Mouse (Mus musculus): Measurements from ENCODE around the gene Slc15a3. TPM values are rescaled to one million over a fixed set of nuclear protein-coding genes. Genes with fewer than 3 reads are reported as not detected.

The Slc15a3 gene
- polyA plus RNA-seq (2014; fragmentation: Nextera tagmentation; extraction: Ambion mirVana) = 0.39 and 0.53 TPM in 2 replicates

DNA sequence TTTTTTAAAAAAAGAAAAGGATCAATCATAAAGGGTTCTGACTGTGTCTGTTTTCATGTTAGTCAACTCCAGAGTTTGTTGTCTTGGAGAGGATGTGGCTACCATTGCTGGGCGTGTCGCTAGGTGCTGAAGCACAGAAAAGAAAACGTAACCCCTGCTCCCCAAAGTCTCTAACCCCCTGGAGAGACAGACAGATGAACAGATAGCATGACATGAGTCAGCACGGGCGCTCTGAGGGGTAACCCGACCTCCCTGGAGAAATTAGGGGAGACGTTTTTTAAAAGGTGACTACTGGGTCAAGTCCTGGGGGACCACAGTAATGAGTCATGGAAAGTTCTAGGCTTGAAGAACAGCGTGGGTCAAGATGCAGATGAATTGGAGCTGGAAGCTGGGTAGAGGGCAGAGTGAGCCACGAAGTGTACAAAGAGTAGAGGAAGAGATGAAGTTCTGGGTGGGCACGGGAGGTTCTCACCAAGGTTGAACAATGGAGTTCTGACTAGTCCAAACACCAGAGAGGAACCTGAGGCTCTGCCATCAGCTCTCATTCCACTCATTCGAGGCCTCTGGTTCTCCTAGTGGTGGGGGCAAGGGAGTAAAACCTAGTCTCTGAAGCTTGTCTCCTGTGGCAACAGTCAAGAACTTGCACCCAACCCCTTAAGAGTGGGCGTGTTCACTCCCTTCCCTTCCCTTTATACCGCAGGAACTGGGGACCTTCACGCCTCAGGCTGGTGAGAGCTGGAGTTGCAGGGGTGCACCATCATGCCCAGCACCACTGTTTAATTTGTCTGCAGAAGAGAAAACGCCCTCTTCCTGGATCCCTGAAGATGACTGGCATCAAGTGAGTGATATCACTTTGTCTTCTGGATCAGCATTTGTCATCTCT lies at the start of gene Slc15a3:
Gene Slc15a3 (plus strand): TSS at position 718 of the 883 bp plus-strand sequence.
- WGBS = 78% methylated on average over 15 of the region's 15 CpGs
- no peak within 1 kb of the TSS for H3K4me2 ChIP-seq (ENCODE audit: low read length)

DNA sequence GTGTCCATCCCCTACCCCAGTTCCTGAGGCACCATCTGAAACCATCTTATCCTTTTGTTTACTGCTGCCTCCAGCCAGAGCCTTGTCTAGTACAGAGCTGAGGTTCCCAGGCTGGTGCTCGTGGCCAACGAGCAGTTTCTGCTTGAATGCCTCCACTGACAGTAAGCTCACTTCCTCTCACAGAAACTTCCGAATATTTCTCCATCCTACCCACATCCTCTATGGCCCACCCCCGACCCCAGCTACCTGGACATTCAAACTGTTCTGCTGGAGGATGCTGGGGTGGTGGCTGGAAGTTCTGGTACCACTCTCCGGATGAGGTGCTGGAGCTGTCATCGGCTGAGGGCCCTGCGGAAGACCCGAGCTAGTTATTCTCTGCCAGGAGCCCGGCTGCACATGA lies 49.2 kb upstream of the Slc15a3 start:
- Histone ChIP-seq H3K9me3 (ENCODE audit: control insufficient read depth, low read length) (no peaks in the 10 kb centered on the region), H3K27me3 (replicated peaks; ENCODE audit: control insufficient read depth, insufficient read depth, low read length) (no peaks in the 10 kb centered on the region), H3K4me2 (ENCODE audit: low read length) (no peak overlapping the region), H3K36me3 (ENCODE audit: control insufficient read depth, insufficient read depth, low read length) (no peaks in the 10 kb centered on the region), H3K9ac (ENCODE audit: low read length) (no peak overlapping the region), H3K4me1 (replicated peaks; ENCODE audit: control insufficient read depth, insufficient read depth, low read length) (no peaks in the 10 kb centered on the region), H3K27ac (ENCODE audit: low read depth) (no peak overlapping the region), H3K4me3 (ENCODE audit: low read depth, low read length) (no peak overlapping the region)
- DNase-seq (ENCODE audit: low spot score) (no peak), ATAC-seq (replicated peaks; ENCODE audit: low FRiP score, low TSS enrichment, low read depth) (no peak)
- 75% methylated on average over 9 of the region's 9 CpGs for WGBS

More for the DNA sequence above, at the start of gene Slc15a3:
- Histone ChIP-seq H3K4me3 (ENCODE audit: low read depth, low read length) (no peak within 1 kb of the TSS), H3K9me3 (ENCODE audit: control insufficient read depth, low read length) (no peaks in the 10 kb centered on the region), H3K4me1 (replicated peaks; ENCODE audit: control insufficient read depth, insufficient read depth, low read length) (no peaks in the 10 kb centered on the region), H3K9ac (ENCODE audit: low read length) (no peak within 1 kb of the TSS), H3K36me3 (ENCODE audit: control insufficient read depth, insufficient read depth, low read length) (no peaks in the 10 kb centered on the region), H3K27ac (ENCODE audit: low read depth) (no peak within 1 kb of the TSS), H3K27me3 (replicated peaks; ENCODE audit: control insufficient read depth, insufficient read depth, low read length) (no peaks in the 10 kb centered on the region)
- DNase-seq (ENCODE audit: low spot score) = no peak
- ATAC-seq (replicated peaks; ENCODE audit: low FRiP score, low TSS enrichment, low read depth) = no peak

DNA sequence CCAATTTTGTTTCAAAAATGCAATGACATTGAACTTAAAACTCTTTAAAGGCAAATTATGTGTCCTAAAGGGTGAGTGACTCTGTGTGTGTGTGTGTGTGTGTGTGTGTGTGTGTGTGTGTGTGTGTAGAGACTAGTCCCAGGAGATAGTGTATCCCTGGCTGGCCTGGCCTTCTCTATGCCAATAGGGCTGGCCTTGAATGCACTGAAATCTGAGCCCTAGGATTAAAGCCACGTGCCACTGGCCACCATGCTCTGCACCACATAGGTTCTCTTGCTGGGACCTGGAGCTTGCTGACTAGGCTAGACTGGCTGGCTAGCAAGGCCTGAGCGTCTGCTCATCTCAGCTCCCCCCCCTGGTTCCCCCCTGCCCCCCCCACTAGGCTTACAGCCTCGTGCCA lies 46.5 kb upstream of the Slc15a3 start:
- no peak for DNase-seq (ENCODE audit: low spot score)
- H3K27me3 ChIP-seq (replicated peaks; ENCODE audit: control insufficient read depth, insufficient read depth, low read length) = no peaks in the 10 kb centered on the region
- H3K9ac ChIP-seq (ENCODE audit: low read length) = no peak overlapping the region
- H3K4me2 ChIP-seq (ENCODE audit: low read length) = no peak overlapping the region
- ATAC-seq (replicated peaks; ENCODE audit: low FRiP score, low TSS enrichment, low read depth) = no peak
- H3K9me3 ChIP-seq (ENCODE audit: control insufficient read depth, low read length) = no peaks in the 10 kb centered on the region
- no peaks in the 10 kb centered on the region for H3K36me3 ChIP-seq (ENCODE audit: control insufficient read depth, insufficient read depth, low read length)
- H3K27ac ChIP-seq (ENCODE audit: low read depth) = no peak overlapping the region
- H3K4me3 ChIP-seq (ENCODE audit: low read depth, low read length) = no peak overlapping the region
- 42% methylated on average over 3 of the region's 3 CpGs for WGBS
- no peaks in the 10 kb centered on the region for H3K4me1 ChIP-seq (replicated peaks; ENCODE audit: control insufficient read depth, insufficient read depth, low read length)

DNA sequence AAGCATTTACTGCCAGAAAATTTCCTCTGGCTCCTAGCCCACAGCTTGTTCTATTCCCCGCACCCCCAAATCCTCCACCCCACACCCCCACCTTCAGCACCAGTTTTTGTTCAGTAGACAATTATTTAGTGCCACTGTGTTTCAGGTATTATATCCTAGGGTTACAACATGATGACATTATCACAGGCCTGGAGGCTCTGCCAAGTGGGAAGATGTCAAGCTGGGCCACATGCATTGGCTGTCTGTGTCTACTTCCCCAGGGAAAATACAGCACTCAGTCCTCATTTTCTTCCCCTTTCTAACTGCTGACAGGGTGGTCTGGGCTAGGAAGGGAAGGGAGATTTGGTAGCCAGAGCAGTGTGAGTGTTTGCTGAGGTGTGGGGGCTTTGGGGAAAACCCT lies 44.6 kb upstream of the Slc15a3 start:
- Histone ChIP-seq H3K9ac (ENCODE audit: low read length) (no peak overlapping the region), H3K27ac (ENCODE audit: low read depth) (no peak overlapping the region), H3K4me1 (replicated peaks; ENCODE audit: control insufficient read depth, insufficient read depth, low read length) (no peaks in the 10 kb centered on the region), H3K36me3 (ENCODE audit: control insufficient read depth, insufficient read depth, low read length) (no peaks in the 10 kb centered on the region), H3K4me3 (ENCODE audit: low read depth, low read length) (no peak overlapping the region), H3K4me2 (ENCODE audit: low read length) (no peak overlapping the region), H3K27me3 (replicated peaks; ENCODE audit: control insufficient read depth, insufficient read depth, low read length) (no peaks in the 10 kb centered on the region), H3K9me3 (ENCODE audit: control insufficient read depth, low read length) (no peaks in the 10 kb centered on the region)
- ATAC-seq (replicated peaks; ENCODE audit: low FRiP score, low TSS enrichment, low read depth) = no peak
- WGBS = 94% methylated on average over 1 of the region's 1 CpGs
- no peak for DNase-seq (ENCODE audit: low spot score)

DNA sequence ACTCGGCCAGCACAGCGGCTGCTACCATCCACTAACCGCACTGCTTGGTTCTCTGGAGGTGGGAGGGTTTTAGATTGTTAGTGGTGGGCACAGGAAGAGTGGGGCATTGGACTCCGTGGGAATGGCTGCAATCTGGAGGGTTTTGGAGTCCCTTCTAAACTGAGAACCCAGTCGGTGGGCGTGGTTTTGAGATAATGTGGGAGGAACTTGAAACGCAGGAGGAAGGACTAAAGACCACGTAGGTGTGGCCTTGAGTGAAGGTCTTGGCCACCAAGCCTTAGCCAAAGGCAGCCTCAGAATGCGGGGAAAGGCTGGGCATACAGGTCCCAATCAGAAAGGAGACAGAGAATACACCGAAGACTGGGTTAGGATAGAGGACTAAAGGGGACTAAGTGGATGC lies 41.0 kb upstream of the Slc15a3 start:
- Histone ChIP-seq H3K4me1 (replicated peaks; ENCODE audit: control insufficient read depth, insufficient read depth, low read length) (no peaks in the 10 kb centered on the region), H3K27ac (ENCODE audit: low read depth) (no peak overlapping the region), H3K9ac (ENCODE audit: low read length) (no peak overlapping the region), H3K27me3 (replicated peaks; ENCODE audit: control insufficient read depth, insufficient read depth, low read length) (no peaks in the 10 kb centered on the region), H3K36me3 (ENCODE audit: control insufficient read depth, insufficient read depth, low read length) (no peaks in the 10 kb centered on the region), H3K4me2 (ENCODE audit: low read length) (no peak overlapping the region), H3K9me3 (ENCODE audit: control insufficient read depth, low read length) (no peaks in the 10 kb centered on the region), H3K4me3 (ENCODE audit: low read depth, low read length) (no peak overlapping the region)
- 66% methylated on average over 10 of the region's 10 CpGs for WGBS
- DNase-seq (ENCODE audit: low spot score) (no peak), ATAC-seq (replicated peaks; ENCODE audit: low FRiP score, low TSS enrichment, low read depth) (no peak)

DNA sequence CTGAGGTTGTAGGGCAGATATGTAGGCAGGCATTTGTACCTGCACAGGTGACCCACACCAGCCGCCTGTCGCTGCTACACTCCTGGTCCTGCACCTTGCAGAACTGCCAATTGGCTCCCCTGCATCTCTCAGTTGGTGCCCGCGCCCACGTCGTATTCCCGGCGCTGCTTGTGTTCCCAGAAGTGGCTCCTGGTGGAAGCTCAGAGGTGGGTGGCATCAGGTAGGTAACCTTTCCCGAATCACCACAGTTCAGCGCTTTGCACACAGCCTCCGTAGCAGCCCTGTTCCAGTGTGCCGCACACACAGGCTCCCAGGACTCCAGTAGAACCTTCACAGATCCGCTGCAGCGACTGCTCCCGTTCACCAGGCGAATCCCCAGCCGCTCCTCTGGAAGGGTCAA lies 40.4 kb upstream of the Slc15a3 start:
- no peak for DNase-seq (ENCODE audit: low spot score)
- no peak overlapping the region for H3K4me2 ChIP-seq (ENCODE audit: low read length)
- 90% methylated on average over 17 of the region's 17 CpGs for WGBS
- H3K27me3 ChIP-seq (replicated peaks; ENCODE audit: control insufficient read depth, insufficient read depth, low read length) = no peaks in the 10 kb centered on the region
- H3K9me3 ChIP-seq (ENCODE audit: control insufficient read depth, low read length) = no peaks in the 10 kb centered on the region
- H3K36me3 ChIP-seq (ENCODE audit: control insufficient read depth, insufficient read depth, low read length) = no peaks in the 10 kb centered on the region
- H3K4me3 ChIP-seq (ENCODE audit: low read depth, low read length) = no peak overlapping the region
- no peak for ATAC-seq (replicated peaks; ENCODE audit: low FRiP score, low TSS enrichment, low read depth)
- no peak overlapping the region for H3K9ac ChIP-seq (ENCODE audit: low read length)
- no peak overlapping the region for H3K27ac ChIP-seq (ENCODE audit: low read depth)
- no peaks in the 10 kb centered on the region for H3K4me1 ChIP-seq (replicated peaks; ENCODE audit: control insufficient read depth, insufficient read depth, low read length)

DNA sequence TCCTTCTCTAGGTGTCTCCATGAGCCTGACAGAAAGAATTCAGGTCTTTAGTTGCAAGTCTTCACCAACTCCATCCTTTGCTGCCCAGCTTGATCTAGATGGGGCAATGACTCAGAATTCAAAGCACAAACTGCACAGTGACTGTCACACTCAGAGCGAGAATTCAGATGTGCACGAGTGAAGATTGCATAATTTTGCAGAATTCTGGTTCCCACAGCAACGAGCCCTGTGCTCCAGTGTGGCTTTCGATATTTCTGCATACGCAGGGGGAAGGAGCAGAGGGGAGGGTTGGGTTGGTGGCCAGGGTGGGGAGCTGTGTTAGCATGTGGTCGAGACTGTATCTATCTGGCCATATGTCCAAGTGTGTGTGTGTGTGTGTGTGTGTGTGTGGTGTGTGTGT lies 38.5 kb upstream of the Slc15a3 start:
- no peaks in the 10 kb centered on the region for H3K36me3 ChIP-seq (ENCODE audit: control insufficient read depth, insufficient read depth, low read length)
- DNase-seq (ENCODE audit: low spot score) (no peak), ATAC-seq (replicated peaks; ENCODE audit: low FRiP score, low TSS enrichment, low read depth) (no peak)

DNA sequence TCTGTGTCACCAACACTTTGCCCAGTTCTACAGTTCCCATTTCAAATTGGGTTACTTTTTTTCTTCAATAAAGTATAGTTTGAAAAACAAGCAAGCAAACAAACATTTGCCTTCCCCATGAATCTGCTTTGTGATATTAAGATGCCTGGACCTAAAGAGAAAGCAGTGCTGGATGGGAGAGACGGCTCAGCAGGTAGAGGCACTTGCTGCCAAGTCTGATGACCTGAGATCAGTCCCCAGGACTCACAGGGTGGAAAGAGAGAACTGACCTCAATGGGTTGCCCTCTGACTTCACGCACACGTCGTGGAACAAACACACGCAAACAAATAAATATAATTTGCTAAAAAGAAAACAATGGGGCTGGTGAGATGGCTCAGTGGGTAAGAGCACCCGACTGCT lies 37.6 kb upstream of the Slc15a3 start:
- DNase-seq (ENCODE audit: low spot score) (no peak), ATAC-seq (replicated peaks; ENCODE audit: low FRiP score, low TSS enrichment, low read depth) (no peak)
- Histone ChIP-seq H3K4me1 (replicated peaks; ENCODE audit: control insufficient read depth, insufficient read depth, low read length) (no peaks in the 10 kb centered on the region), H3K27ac (ENCODE audit: low read depth) (no peak overlapping the region), H3K4me2 (ENCODE audit: low read length) (no peak overlapping the region), H3K36me3 (ENCODE audit: control insufficient read depth, insufficient read depth, low read length) (no peaks in the 10 kb centered on the region), H3K9me3 (ENCODE audit: control insufficient read depth, low read length) (no peaks in the 10 kb centered on the region), H3K4me3 (ENCODE audit: low read depth, low read length) (no peak overlapping the region), H3K27me3 (replicated peaks; ENCODE audit: control insufficient read depth, insufficient read depth, low read length) (no peaks in the 10 kb centered on the region), H3K9ac (ENCODE audit: low read length) (no peak overlapping the region)
- 83% methylated on average over 6 of the region's 6 CpGs for WGBS

More for the DNA sequence above, 38.5 kb upstream of the Slc15a3 start:
- Histone ChIP-seq H3K9me3 (ENCODE audit: control insufficient read depth, low read length) (no peaks in the 10 kb centered on the region), H3K27ac (ENCODE audit: low read depth) (no peak overlapping the region), H3K4me3 (ENCODE audit: low read depth, low read length) (no peak overlapping the region), H3K27me3 (replicated peaks; ENCODE audit: control insufficient read depth, insufficient read depth, low read length) (no peaks in the 10 kb centered on the region), H3K4me1 (replicated peaks; ENCODE audit: control insufficient read depth, insufficient read depth, low read length) (no peaks in the 10 kb centered on the region), H3K4me2 (ENCODE audit: low read length) (no peak overlapping the region), H3K9ac (ENCODE audit: low read length) (no peak overlapping the region)
- WGBS = 76% methylated on average over 6 of the region's 6 CpGs

DNA sequence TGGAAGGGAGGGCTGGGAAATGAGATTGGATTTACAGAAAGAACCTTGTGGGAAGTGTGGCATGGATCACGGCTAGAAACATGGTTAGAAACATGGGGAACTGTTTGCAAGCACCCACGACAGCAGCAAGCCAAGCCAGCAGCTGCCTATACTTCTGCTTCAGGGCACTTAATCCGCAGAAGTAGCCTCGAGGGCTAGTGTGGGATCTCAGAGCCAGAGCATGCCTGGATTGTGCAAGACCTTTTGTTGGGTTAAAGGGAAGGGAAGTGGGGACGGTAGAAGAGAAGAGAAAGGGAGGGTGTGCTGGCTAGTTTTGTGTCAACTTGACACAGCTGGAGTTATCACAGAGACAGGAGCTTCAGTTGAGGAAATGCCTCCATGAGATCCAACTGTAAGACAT lies 35.8 kb upstream of the Slc15a3 start:
- DNase-seq (ENCODE audit: low spot score) (no peak), ATAC-seq (replicated peaks; ENCODE audit: low FRiP score, low TSS enrichment, low read depth) (no peak)
- Histone ChIP-seq H3K36me3 (ENCODE audit: control insufficient read depth, insufficient read depth, low read length) (no peaks in the 10 kb centered on the region), H3K27me3 (replicated peaks; ENCODE audit: control insufficient read depth, insufficient read depth, low read length) (no peaks in the 10 kb centered on the region), H3K9me3 (ENCODE audit: control insufficient read depth, low read length) (no peaks in the 10 kb centered on the region), H3K4me3 (ENCODE audit: low read depth, low read length) (no peak overlapping the region), H3K4me1 (replicated peaks; ENCODE audit: control insufficient read depth, insufficient read depth, low read length) (no peaks in the 10 kb centered on the region), H3K4me2 (ENCODE audit: low read length) (no peak overlapping the region), H3K27ac (ENCODE audit: low read depth) (no peak overlapping the region), H3K9ac (ENCODE audit: low read length) (no peak overlapping the region)
- WGBS = 68% methylated on average over 5 of the region's 5 CpGs

Data from intestine, embryonic 14.5 days (tissue).